Mouse (Mus musculus): ENCODE measurements around the gene Ano7.

- TF ChIP-seq CTCF (IDR thresholded peaks at IDR 0.05; ENCODE audit: low read depth): no peak
- no peak for TF ChIP-seq EP300 (IDR thresholded peaks at IDR 0.05; ENCODE audit: low read depth)
These were observed 71.5 kb downstream of the Ano7 start for GRCm38 (mm10) chr1:93445111-93445821.

Data from liver, postnatal 0 days (tissue).